Mouse (Mus musculus) brain, embryonic 14.5 days (tissue): ENCODE data around the gene Dclk1.

ENCODE experiments used
- CTCF ChIP-seq: fragments of 200-500 bp; IDR thresholded peaks from 2 replicates; pipeline ENCODE4 v1.5.1; 2012; ENCODE audit warnings: inconsistent platforms, mild to moderate bottlenecking, moderate library complexity, borderline replicate concordance; ENCODE audit not compliant: insufficient read depth, insufficient read length; ENCODE audit errors: extremely low read depth
- POLR2A ChIP-seq: fragments of 200-500 bp; IDR thresholded peaks from 2 replicates; pipeline ENCODE4 v1.6.1; 2012; ENCODE audit warnings: mild to moderate bottlenecking, inconsistent platforms, borderline replicate concordance; ENCODE audit not compliant: poor library complexity, insufficient read depth, insufficient read length, severe bottlenecking; ENCODE audit errors: extremely low read depth

GRCm38 (mm10) chr3:55440342-55440741 lies 198.2 kb downstream of the Dclk1 start:
- TF ChIP-seq CTCF (no peak), POLR2A (no peak)
